12 mouse cellular contexts compared by ENCODE assay signal in genomic region chr10:25436703-25437401, GRCm38 (mm10).
DNase-seq lines count a peak whose midpoint lies in the region; ATAC-seq and TF ChIP-seq lines count a peak whose summit lies in the region.
"Had no signal": no experiment of that assay in that cellular context is flagged by ENCODE, and none has a peak within 500 bp of the region (broad histone marks: within the 10 kb centered on the region; RNA-seq: fewer than 3 reads in every experiment).

No protein-coding gene starts in this region.

- H3K4me3 ChIP-seq in embryonic facial prominence, embryonic 14.5 days (ENCODE audit: low read depth, low read length), result no peak overlapping the region
- no peak overlapping the region for H3K4me3 ChIP-seq in myocyte
- H3K4me3 ChIP-seq in thymus, adult 2 months (ENCODE audit: control insufficient read depth, insufficient read depth, low read length), result no peak overlapping the region
- H3K4me3 ChIP-seq in kidney, adult 2 months (ENCODE audit: insufficient read depth, low read depth, low read length), result no peak overlapping the region
- H3K4me3 ChIP-seq: midbrain, embryonic 13.5 days; neural tube, embryonic 12.5 days had no signal

- TF ChIP-seq CTCF in thymus, adult 2 months (IDR thresholded peaks at IDR 0.05; ENCODE audit: borderline replicate concordance, control insufficient read depth, extremely low read depth, insufficient read depth, low read length, poor library complexity), result no peak
- no peak for TF ChIP-seq CTCF in kidney, adult 2 months (conservative IDR thresholded peaks at IDR 0.05; ENCODE audit: insufficient read depth, insufficient read length, low read depth, low read length)

- peak; percentile 55 to 56 for DNase-seq in heart, adult 18-20 months
- DNase-seq in heart, adult 9 months (ENCODE audit: low spot score in 2 of 2), result no peak
- peak; percentile 42 for DNase-seq in lung, postnatal 36 days
- DNase-seq in lung, adult 18-20 months, result no peak
- DNase-seq in embryonic facial prominence, embryonic 14.5 days (ENCODE audit: low spot score), result peak; percentile 59
- no peak for DNase-seq in thymus, adult 2 months
- no peak for DNase-seq in kidney, adult 2 months
- DNase-seq: adrenal gland, adult 8-10 months; kidney, adult 11 months had no signal

- H3K36me3 ChIP-seq in embryonic facial prominence, embryonic 14.5 days (ENCODE audit: control insufficient read depth, insufficient read depth, low read length), result peaks cover 4% of the 10 kb centered on the region
- H3K36me3 ChIP-seq in myocyte (ENCODE audit: control insufficient read depth, insufficient read depth), result no peaks in the 10 kb centered on the region
- no peaks in the 10 kb centered on the region for H3K36me3 ChIP-seq in thymus, adult 2 months (ENCODE audit: control insufficient read depth, insufficient read depth, low read length)
- H3K36me3 ChIP-seq in kidney, adult 2 months (ENCODE audit: control insufficient read depth, insufficient read depth, low read length), result no peaks in the 10 kb centered on the region
- H3K36me3 ChIP-seq: midbrain, embryonic 13.5 days; neural tube, embryonic 12.5 days had no signal

- peak; percentile 48; the same call in 1 of the 2 replicates for ATAC-seq in embryonic facial prominence, embryonic 14.5 days (ENCODE audit: low read depth)
- ATAC-seq: midbrain, embryonic 13.5 days had no signal

- no peak overlapping the region for H3K4me2 ChIP-seq in embryonic facial prominence, embryonic 14.5 days (ENCODE audit: low read depth, low read length)
- peak overlapping the region; percentile 73 for H3K4me2 ChIP-seq in myocyte (ENCODE audit: low read depth)
- H3K4me2 ChIP-seq: midbrain, embryonic 13.5 days; neural tube, embryonic 12.5 days had no signal

- no peak overlapping the region for H3ac ChIP-seq in myocyte (ENCODE audit: control insufficient read depth, insufficient read length)

- H3K27ac ChIP-seq in embryonic facial prominence, embryonic 14.5 days (replicated peaks; ENCODE audit: low read depth, low read length), result peak overlapping the region; percentile 22
- H3K27ac ChIP-seq in thymus, adult 2 months (ENCODE audit: control insufficient read depth, insufficient read depth, low read length), result no peak overlapping the region
- no peak overlapping the region for H3K27ac ChIP-seq in kidney, adult 2 months (ENCODE audit: insufficient read depth, low read depth, low read length)
- H3K27ac ChIP-seq: midbrain, embryonic 13.5 days; neural tube, embryonic 12.5 days had no signal

- H3K27me3 ChIP-seq in embryonic facial prominence, embryonic 14.5 days (replicated peaks; ENCODE audit: control insufficient read depth, insufficient read depth, low read length), result no peaks in the 10 kb centered on the region
- no peaks in the 10 kb centered on the region for H3K27me3 ChIP-seq in myocyte (ENCODE audit: control insufficient read depth, insufficient read depth, insufficient read length)
- no peaks in the 10 kb centered on the region for H3K27me3 ChIP-seq in thymus, adult 2 months (ENCODE audit: control insufficient read depth, insufficient read depth, low read length)
- H3K27me3 ChIP-seq in kidney, adult 2 months (replicated peaks; ENCODE audit: control insufficient read depth, insufficient read depth, low read length), result no peaks in the 10 kb centered on the region
- H3K27me3 ChIP-seq: midbrain, embryonic 13.5 days; neural tube, embryonic 12.5 days had no signal

- 33% methylated on average over 6 of the region's 6 CpGs for WGBS in embryonic facial prominence, embryonic 14.5 days
- WGBS in thymus, adult 2 months, result 77% methylated on average over 6 of the region's 6 CpGs
- 84% methylated on average over 6 of the region's 6 CpGs for WGBS in kidney, adult 2 months

- no peak overlapping the region for H3K9ac ChIP-seq in embryonic facial prominence, embryonic 14.5 days (ENCODE audit: low read depth, low read length)
- H3K9ac ChIP-seq: midbrain, embryonic 13.5 days; neural tube, embryonic 12.5 days had no signal

- no peak for TF ChIP-seq POLR2A in myocyte (IDR thresholded peaks at IDR 0.05; ENCODE audit: insufficient read length, low read depth)
- TF ChIP-seq POLR2A in thymus, adult 2 months (IDR thresholded peaks at IDR 0.05; ENCODE audit: control insufficient read depth, extremely low read depth, insufficient read depth, low read length, poor library complexity), result no peak
- TF ChIP-seq POLR2A in kidney, adult 2 months (IDR thresholded peaks at IDR 0.05; ENCODE audit: low read depth, low read length), result no peak

- H3K79me2 ChIP-seq in myocyte (ENCODE audit: control insufficient read depth, insufficient read depth), result peaks cover 66% of the 10 kb centered on the region

- H3K9me3 ChIP-seq in embryonic facial prominence, embryonic 14.5 days (ENCODE audit: control insufficient read depth, low read length), result no peaks in the 10 kb centered on the region
- H3K9me3 ChIP-seq: midbrain, embryonic 13.5 days; neural tube, embryonic 12.5 days had no signal

- H3K4me1 ChIP-seq in embryonic facial prominence, embryonic 14.5 days (ENCODE audit: control insufficient read depth, insufficient read depth, low read length), result peaks cover 55% of the 10 kb centered on the region
- H3K4me1 ChIP-seq in thymus, adult 2 months (replicated peaks; ENCODE audit: control insufficient read depth, insufficient read depth, low read length), result peaks cover 19% of the 10 kb centered on the region
- no peaks in the 10 kb centered on the region for H3K4me1 ChIP-seq in kidney, adult 2 months (ENCODE audit: control insufficient read depth, insufficient read depth, low read length)
- H3K4me1 ChIP-seq: neural tube, embryonic 12.5 days had no signal

TF ChIP-seq in myocyte, 11 proteins besides CTCF, POLR2A, EP300 and RAD21:
- TF ChIP-seq MAX (IDR thresholded peaks at IDR 0.05; ENCODE audit: low read depth), result no peak
- 0 out of 2 replicates have a peak, but pooled peaks have one; percentile 20 for TF ChIP-seq CEBPB (IDR thresholded peaks at IDR 0.05; ENCODE audit: insufficient read depth, poor library complexity, severe bottlenecking)
- no peak for TF ChIP-seq TCF3 (IDR thresholded peaks at IDR 0.05; ENCODE audit: insufficient read length, low read depth)

Comparison
In these comparisons a context has a peak if more than half of its experiments do, and no peak if none do; other contexts are left out.
1. DNase-seq: peak in heart, adult 18-20 months (2 of 2), lung, postnatal 36 days (single experiment) and embryonic facial prominence, embryonic 14.5 days (single experiment); none in heart, adult 9 months (0 of 2), lung, adult 18-20 months (0 of 2), thymus, adult 2 months (single experiment) and kidney, adult 2 months (single experiment).